Mouse (Mus musculus) small intestine, adult 2 months (tissue): ENCODE data around the gene Htra2.

Source experiments
- CTCF ChIP-seq: fragments of 200-500 bp; IDR thresholded peaks from 2 replicates; pipeline ENCODE4 v1.5.1; 2012; ENCODE audit warnings: low read depth, mild to moderate bottlenecking, control low read depth, inconsistent platforms, low read length, moderate library complexity, mixed read lengths; ENCODE audit not compliant: insufficient replicate concordance, insufficient read length; ENCODE audit errors: extremely low read depth
- POLR2A ChIP-seq: fragments of 200-500 bp; IDR thresholded peaks from 2 replicates; pipeline ENCODE4 v1.6.1; 2012; ENCODE audit warnings: low read depth, mild to moderate bottlenecking, control low read depth, inconsistent platforms, low read length, moderate library complexity

- TF ChIP-seq POLR2A: no peak
- no peak for TF ChIP-seq CTCF
These were observed 32.1 kb downstream of the Htra2 start for GRCm38 (mm10) chr6:83023008-83023407.
